Mouse (Mus musculus) thymus, postnatal 4 days (tissue): ENCODE measurements around the gene Lrrn4.

ENCODE experiments used
- DNase-seq: peaks from one replicate; pipeline ENCODE4 v3.0.0; 2021

Gene Lrrn4

DNA sequence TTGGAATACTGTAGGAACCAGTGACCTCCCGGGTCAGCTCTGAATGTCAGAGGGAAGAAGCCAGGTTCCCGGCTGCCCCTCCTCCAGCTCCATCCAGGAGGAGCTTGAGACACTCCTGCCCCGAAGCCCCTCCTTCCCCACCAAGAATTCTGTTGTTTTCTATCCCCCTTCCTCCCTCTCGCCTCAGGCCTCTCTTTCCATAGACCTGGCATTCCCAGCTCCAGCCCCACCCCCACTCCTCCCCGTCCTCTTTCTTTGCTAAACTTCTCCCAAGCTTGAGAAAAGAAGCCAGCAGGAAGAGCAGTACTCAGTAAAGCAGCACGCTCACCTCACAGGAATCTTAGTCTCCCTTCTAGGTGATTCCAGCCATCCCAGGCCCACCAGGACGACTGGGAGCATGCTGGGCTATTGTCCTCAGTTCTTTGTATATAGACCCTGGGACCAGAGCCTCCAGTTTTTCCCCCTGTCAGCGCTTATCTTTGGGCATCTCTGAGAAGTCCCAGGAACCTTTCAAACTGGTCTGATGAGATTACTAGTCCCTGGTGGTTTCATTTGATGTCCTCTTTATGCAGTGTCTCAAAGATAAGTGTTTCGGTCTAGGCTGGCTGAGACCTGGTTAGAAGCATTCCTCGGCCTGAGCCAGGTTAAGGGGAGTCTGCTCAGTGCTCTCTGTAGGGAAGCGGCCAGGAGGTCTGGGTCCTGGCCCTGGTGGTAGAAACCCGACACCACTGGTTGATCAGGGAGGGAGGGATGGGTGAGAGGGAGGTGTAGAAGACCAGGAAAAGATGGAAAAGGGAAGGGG lies at the start of gene Lrrn4:
TSS of gene Lrrn4 (minus strand) at position 48 of the 802 bp plus-strand sequence.
- no peak for DNase-seq

DNA sequence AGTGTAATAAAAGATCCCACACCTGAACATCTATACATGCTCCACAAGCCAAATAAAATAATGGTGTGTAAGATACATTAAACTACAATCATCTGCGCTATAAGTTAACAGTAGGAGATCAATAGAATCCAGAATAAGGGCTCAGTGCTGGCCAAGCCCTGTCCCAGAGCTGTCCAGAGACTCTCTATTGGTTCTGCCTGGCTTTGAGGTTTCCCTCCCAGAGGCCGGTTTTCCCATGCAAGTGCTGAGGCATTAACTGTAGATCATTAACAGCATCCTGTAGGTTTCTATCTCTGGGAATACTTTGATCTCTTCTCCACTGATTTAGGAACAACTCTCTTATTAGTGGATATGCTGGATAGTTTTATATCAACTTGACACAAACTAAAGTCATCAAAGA lies 48.3 kb upstream of the Lrrn4 start:
- no peak for DNase-seq

DNA sequence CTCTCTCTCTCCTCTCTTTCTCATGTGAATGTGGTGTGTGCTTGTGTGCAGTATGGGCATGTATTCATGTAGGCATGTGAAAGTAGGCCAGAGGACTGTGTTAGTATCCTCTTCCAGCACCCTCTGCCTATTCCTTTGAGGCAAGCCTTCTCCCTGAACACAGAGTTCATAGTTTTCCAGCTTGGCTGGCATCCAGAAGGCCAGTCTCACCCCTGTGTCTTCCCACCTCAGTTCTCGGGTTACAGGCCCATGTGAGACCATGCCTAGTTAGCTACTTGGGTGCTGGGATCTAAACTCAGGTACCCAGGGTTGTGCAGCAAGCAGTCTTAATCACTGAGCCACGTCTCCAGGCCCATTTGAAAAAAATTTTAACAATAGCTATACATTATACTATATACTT lies 47.2 kb upstream of the Lrrn4 start:
- DNase-seq: no peak

DNA sequence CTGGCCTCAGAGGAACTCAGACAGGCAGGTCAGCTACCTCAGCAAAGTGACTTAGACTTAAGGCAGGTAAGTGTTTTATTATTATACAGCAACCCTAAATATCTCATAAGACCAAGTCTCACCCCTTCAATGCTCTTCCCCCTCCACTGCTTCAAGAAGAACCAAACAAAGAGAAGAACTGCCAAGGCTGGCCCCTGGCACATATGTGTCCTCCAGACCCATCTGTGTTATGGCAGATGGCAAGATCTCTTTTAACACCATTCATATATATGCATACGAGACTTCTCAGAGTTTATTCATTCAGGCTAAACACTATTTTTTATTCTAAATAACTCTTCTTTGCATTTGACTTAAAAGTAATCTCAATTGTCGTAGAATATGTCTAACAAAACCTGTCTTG lies 46.6 kb upstream of the Lrrn4 start:
- no peak for DNase-seq

DNA sequence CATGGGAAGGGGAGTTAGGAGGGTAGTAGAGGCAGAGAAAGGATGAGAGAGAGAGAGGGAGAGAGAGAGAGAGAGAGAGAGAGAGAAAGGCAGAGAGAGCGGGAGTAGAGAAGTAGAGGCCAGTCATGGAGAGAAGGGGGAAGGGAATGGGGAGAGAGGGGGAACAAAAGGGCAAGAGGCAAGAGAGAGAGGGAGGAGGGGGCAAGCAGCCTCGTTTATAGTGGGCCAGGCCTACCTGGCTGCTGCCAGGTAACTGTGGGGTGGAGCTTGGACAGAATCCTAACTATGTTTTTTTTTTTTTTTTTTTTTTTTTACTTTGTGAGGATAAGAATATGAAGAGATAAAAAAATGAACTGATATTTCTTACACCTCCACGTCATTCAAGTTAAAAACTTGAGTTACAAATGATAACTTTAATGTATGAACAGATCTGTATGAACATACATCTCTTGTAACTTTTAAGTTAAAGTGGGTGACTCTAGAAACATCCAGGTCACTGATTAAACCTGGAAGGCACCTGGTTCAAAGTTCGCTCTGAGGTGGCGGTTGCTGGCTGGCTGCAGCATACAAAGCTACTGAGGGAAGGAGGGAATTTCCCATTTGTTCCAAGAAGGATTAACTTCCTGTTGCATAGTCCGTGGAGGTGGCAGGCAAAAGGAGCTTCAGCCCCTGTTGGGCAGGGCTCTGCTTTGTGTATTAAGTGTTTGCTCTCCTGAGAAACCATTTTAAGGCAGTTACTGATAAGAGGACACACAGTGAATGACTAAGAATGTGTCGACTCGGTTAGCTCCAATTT lies 42.8 kb upstream of the Lrrn4 start:
- no peak for DNase-seq

DNA sequence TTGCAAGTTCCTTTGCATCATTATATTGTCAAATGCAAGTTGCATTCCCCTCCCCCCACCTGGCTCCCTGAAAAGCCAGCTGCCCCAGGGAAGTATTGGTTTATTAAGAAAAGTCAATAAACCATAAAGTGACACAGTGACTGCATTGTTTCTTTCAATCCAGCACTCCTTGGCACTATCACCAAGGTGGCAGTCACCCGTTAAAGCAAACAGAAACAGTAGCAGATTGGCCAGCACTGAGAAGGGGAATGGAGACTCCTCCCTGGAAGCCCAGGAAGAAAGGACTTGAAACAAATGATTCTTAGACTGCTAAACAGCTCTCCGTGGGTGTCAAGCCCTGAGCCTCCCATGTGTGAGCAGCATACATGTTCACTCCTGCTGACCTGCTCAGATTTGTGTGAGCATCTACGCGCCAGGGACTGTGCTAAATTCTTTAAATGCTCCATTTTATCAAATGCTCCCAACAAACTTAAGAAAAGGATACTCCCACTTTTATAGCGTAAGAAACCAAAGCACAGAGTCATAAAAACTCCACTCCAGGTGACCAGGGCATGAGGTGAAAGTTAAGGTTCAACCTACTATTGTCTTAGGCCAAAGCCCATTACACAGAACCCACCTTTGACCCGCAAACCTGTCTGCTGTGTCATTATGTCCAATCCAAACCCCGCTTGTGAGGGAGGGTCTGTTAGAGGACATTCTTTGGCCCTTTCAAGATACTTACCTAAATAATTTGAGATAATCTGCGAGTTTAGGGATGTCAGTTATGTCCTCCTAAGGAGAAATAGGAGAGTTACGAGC lies 41.6 kb upstream of the Lrrn4 start:
- no peak for DNase-seq

DNA sequence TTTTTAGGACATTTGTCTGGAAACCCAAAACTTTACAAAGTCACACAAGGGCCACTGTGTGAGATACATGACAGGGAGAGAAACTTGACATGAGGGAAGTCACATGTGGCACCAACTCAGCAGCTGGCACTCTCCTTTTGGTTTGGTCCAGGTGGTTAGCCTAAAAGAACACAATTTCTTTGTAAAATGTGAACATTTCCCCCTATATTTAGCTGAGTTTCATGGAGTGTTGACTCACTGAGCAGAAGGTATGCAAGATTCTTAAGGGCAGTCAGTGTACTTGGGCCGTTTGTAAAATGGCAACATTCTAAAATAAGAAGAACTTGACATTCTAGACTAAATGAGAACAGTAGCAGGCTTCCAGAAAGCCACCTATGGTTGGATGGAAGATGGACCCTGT lies 34.1 kb upstream of the Lrrn4 start:
- no peak for DNase-seq

DNA sequence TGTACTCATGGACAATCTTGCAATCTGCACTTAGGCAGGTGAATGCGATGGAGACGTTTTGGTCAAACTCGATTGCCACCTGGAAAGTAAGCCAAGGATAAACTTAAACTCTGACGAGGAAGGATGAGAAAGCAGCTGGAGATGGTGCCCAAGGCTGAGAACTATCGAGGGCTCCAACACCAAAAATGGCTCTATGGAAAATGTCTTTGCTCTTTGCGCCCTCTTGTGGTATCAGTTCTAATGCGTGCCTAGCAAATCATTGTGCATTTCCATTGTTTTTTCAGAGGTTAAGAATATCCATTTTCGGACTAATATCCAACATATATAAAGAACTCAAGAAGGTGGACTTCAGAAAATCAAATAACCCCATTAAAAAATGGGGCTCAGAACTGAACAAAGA lies 26.1 kb upstream of the Lrrn4 start:
- peak; percentile 24 for DNase-seq

DNA sequence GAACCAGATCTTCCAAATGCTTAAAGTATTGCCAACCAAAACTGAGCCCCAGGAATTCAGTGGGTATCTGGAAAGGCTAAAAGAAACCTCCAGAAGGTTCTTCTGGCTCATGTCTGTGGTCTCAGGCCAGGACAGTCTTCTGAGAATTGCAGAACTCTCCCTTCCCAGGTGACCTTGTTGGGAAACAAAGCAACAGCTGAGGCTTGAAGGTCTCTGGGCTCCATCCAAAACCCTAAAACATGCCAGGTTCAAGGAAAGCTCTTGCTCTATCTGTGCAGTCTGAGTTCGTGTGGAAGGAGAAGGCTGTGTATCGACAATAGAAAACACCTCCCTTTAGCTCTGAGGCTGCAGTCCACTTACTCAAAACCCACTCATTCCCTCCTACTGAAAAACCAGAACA lies 24.3 kb upstream of the Lrrn4 start:
- DNase-seq: no peak

DNA sequence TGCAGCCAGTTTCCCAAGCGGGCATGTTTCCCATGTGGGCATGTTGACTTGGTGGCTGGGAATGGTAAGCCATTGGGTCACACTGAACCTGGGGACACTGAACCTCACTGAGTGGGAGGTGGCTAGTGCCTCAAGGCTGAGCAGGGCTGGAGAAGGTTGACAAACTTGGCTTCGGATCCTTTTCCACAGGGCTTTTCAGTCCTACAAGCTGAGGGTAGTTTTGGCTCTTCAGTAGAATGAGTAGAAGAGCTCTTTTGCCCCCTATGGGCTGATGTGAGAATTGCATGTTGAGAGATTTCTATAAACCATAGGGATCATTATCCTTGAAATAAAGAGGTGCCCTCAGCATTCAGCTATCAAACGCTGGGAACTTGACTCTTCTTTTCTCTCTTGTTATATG lies 22.8 kb upstream of the Lrrn4 start:
- DNase-seq: peak; percentile 32

DNA sequence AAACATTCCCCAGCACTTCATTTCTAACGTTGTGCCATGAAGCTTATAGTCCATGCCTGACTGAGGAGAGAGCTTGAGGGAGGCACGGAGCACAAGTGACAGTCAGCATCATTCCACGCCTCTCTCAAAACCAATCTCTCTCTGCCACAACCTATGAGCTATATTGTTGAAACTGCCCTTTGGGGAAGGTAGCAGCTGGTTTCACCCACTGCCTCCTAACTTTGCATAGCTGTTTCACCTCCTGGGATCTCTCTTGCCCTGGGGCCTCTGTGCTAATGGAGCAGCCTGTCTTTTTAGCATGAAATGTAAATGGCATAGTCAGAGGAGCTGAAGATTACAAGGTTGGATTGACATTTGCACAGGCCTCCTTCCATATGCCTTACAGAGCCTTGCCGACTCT lies 21.4 kb upstream of the Lrrn4 start:
- no peak for DNase-seq

DNA sequence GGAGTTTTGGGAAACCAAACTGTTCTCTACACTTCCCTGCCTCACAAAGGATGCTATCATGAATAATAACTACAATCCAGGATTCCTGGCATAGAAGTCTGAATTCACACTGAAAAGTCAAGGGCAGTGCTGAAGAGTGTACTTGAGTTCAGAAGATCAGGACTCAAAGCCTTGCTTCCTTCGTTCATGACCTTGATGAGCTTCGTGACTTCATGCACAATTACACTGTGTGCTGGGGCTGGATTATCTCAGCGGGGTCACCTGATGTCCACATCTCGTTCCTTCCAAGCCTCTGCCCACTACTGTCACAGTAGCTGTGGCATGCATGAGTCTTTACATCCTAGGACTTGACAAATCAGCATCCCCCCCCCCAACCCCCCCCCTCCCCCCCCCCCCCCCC lies 20.9 kb upstream of the Lrrn4 start:
- DNase-seq: no peak

DNA sequence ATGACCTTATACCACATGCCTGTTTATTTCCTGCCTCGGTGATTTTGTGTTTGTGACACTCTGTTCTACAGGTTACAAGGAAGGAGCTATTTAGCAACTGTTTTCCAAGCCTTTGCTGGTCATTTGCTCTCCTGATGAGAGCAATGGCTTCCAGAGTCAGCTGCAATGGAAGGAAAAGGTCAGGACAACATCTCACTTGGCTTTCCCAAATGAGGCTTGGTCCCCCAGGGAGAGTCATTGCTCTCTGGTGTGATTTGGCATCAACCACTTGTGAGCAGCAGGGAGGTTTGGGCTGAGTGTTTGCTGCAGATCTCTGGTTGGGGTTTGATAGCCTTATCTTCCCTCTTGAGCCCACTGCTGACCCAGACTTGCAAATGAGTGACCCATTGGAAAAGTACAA lies 19.9 kb upstream of the Lrrn4 start:
- DNase-seq: no peak

DNA sequence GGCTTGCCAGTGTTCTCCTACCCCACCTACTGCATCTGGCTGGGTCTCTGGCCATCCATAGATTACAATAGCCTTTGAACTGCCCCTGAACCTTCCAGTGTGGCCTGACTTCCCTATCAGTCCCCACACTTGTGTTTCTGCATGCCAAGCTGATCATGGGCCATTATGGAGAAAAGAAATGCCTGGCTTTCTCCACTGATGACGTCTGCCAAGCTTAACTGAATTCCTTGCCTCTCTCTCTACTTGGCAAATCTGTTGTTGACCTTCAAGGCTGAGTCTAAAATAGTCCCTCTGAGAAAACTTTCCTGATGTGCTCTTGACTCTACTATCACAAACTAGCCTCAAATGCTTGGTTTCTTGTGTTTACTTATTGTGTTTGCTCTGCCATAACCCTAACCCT lies 17.5 kb upstream of the Lrrn4 start:
- no peak for DNase-seq

DNA sequence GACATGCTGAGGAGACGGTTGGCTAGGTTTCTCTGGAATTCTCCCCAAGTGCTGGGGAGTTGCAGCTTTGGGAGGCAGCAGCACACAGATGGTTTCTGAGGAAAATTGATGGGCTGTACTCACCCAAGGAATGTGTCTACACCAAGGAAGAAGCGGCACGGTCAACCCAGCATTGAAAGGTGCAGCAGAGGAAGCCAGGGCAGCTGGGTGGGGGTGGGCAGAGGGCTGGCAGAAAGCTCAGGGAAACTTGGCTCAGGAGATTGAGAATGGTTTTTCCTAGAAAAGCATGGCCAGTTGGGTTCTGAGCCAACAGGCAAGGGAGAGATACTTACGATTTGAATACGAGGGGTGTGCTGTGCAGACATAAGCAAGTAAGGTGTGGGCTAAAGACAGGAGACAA lies 13.1 kb upstream of the Lrrn4 start:
- no peak for DNase-seq

DNA sequence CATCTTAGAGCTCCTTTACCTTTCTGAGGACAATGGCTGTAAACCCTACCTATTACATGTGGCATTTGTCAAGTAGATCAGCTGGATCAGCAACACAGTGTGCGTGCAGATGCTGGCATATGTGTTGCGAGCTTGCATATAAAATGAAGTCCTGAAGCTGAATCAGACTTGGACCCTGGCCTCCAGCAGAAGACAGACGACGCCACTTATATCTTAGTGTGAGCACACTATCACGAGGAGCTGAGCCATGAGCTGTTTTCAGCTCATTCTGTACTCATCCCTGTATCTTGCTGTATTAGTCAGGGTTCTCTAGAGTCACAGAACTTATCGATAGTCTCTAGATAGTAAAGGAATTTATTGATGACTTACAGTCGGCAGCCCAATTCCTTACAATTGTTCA lies 4.6 kb upstream of the Lrrn4 start:
- DNase-seq: no peak

DNA sequence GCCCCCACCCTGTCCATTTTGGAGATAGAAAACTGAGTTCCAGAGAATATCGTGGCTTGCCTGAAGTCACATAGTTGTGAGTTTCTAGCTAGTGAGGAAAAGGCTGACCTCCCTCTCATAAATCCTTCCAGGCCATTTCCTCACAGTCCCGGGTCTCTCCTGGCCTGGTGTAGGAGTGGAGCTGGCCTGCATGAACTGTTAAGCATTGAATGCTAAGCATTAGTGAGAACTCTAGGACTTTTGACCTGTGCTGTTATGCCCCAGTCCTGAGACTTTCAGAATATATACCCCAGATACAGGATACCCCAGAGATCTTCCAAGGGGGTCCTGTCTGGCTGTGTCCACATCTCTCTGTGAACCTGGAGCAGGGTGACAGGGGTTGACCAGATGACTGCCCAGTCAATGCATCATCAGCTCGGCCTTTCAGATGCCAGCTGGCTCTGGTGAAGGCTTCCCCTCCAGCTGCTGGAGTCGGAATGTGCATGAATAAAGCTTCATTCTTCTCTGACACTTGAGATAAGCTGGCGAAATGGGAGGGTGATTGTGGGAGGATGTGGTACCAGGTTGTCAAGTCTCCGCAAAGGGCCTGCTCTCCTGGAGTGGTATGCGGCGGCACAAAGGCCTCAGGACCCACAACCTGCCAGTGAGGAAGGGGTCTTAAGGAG lies 3.7 kb upstream of the Lrrn4 start:
- DNase-seq: no peak

DNA sequence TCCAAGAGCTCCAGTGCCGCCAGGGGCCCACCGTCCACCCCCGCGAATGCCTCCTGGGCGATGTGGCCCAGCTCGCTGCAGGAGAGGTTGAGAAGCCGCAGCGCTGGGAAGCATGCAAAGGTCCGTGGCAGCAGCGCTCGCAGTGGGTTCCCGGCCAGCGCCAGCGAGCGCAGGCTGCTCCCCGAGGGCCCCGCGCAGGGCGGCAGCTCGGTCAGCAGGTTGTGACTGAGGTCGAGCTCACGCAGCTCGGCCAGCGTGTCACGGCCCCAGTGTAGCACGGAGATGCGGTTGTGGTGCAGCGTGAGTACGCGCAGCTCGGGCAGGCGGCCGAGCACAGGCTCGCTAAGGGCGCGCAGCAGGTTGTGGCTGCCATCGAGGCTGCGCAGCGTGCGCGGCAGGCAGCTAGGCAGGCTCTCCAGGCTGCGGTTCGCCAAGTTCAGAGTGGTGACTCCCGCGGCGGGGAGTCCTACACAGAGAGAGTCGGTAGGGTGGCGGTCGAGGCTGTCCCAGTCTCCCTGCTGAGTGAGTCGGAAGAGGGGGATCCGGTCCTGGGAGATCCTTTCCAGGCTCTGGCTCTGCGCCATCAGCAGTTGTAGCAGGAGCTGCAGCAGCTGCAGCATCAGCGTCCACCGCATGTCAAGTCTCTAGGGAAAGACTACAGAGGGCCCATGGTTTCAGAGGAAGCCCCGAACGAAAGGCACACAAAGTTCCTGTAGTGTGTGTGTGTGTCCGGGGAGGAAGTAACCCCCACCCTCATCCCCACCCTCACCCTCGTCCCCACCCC lies 1.2 kb downstream of the Lrrn4 start:
- DNase-seq: peak; percentile 39

DNA sequence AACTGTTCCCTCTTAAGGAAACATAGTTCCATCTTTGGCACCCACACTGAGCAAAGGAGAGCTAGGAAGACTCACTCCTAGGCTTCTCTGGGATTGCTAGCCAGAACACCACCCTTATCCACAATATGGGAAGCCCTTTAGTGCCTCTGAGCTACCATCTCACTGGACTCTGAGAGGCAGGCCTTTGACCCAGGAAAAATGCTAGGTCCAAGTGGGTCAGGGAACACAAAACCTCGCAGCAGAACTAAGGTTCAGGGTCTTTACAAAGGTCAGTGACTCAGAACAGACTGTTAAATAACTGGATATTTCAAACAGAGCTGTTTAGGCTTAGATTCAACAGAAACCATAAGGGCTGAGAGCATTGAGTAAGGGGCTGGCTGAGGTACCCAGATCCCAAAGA lies 3.7 kb downstream of the Lrrn4 start:
- DNase-seq: no peak

DNA sequence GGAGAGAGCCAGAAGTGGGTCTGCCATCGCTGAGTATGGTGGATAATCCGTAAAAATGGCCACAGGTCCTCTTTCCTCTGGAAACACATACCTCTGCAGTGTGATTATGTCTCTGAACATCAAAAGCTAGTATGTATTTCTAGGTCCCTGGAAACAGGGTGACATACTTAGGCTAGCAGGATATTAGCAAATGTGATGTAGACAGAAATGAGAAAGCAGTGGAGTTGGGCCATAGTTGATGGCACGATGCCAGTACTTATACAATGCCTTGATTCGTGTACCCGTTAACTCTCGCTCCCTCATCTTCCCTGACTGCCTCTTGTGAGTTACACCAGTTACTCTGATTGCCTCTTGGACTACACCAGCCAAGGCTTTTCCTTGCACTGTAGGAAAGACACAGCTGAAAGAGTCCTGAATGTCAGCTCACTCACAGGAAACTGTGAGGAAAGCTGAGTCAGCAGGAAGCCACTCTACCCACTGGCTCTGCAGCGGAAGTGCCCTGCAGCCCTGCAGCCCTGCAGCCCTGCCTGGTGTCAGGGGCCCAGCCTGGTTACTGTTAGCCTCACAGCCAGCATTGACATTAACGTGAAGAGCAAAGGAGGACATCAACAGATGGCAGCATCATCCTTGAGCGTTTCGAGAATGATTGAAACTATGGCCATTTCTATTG lies 6.9 kb downstream of the Lrrn4 start:
- peak; percentile 38 for DNase-seq

DNA sequence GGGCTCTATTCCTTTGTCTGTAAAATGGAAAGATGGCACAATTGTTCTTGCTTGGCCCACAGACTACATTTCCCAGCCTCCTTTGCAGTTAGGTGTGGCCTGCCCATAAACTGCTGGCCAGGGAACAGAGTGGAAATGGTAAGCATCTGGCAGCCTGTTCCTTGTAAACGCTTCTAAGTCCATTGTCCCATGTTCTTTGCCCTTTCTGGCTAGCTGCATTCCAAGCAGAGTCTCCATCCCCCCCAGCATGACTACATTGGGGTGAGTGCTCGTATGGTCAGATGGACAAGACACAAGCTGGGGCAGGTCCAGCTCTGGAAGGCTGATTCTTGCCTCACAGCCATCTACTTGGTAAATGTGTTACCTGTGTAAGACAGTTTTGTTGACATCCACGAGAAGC lies 9.0 kb downstream of the Lrrn4 start:
- no peak for DNase-seq

DNA sequence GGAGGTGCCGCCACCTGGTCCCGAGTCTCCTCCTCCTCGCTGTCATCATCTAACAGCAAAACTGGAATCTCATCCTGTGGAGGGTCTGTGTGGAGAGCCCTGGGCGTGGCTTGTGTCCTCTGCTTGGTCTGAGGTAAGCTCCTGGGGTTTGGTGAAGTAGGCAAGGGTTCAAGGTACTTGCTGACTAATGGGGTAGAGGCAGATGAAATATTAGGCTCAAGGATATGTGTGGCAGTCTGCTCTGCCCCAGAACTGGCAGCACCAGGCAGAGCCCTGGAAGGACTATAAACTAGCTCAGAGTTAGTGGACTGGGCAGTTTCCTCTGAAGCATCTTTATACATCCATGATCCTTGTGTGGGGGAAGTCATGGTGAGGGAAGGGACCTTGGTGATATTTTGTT lies 10.4 kb downstream of the Lrrn4 start:
- no peak for DNase-seq
